Mouse (Mus musculus): ENCODE measurements around the gene Gabrg3.

- TF ChIP-seq TAL1 (IDR thresholded peaks at IDR 0.05; ENCODE audit: low read length) (no peak), GATA1 (IDR thresholded peaks at IDR 0.05; ENCODE audit: low read length) (no peak)
Measured at GRCm38 (mm10) chr7:57324473-57324872, 62.5 kb downstream of the Gabrg3 start.
